Mouse (Mus musculus): ENCODE data around the gene Lrp4.
A peak's percentile ranks its signal among the peaks of the same experiment; 100 is the strongest.
"Not testable (repeated sequence)": the region's sequence is repeated elsewhere in the genome, so short reads cannot be mapped to it uniquely, and the experiment has no call there.

Lrp4 gene

DNA sequence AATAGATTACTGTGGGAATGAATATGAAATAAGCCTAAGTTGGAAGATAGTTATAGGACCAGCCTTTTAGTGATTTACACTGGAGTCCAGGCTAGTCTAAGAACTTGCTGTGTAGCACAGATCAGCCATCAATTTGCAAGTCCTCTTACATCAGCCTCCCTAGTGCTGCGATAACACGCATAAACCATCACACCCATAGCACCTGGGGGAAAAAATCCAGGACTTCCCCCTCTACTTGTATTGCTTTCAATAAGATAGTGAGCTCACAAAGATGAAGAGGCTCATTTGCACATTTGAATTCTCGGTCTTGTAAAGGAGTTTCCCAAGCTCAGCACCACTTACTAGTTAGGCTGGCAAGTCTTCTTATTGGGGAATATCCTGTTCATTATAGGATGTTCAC is 2.9 kb upstream of the Lrp4 start:
- no peak for DNase-seq

DNA sequence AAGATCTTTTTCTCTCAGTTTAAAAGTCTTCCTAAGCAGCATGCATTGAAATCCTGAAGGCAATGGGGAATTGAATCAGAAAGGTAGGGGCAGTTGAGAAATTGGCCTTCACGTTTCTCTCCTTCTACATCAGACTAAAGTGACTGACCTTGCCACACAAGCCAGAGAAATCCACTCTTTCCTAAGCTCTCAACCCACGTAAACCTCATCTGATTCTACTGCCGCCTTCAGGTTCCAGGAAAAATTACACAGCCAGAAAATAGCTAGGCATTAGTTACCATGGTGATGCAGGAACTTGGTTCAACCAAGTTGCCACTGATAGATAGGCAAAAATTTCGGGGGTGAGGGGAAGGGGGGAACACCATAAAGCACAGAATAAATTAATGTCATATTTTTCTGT is 1.5 kb upstream of the Lrp4 start:
- peak; percentile 79 for DNase-seq

DNA sequence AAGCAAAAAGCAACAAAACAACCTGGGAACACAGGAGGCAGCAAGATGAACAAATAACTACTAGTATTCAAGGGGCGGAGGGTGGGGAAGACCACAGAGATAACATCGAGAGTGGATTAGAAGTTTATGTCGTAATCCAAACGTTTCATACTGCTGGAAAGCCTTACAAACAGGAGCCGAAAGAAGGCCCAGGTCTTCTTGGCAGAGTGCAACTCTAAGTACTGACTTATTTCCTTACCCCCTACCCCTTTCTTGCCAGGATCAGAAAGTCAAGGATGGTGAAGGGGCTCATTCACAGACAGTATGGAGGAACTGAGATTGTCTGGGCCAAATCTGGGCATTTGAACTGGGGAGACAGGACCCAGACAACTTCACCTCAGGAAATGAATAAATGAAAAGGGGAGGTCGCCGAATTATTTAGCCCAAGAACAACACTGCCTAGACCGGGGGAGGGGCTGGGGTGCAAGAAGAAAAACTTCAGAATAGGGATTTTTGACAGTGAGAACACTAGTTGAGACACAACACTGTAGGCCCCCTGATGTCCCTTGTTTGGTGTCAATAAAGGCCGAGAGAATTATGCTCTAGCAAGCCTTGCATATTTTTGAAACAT is 715 bp upstream of the Lrp4 start:
- DNase-seq, result no peak

DNA sequence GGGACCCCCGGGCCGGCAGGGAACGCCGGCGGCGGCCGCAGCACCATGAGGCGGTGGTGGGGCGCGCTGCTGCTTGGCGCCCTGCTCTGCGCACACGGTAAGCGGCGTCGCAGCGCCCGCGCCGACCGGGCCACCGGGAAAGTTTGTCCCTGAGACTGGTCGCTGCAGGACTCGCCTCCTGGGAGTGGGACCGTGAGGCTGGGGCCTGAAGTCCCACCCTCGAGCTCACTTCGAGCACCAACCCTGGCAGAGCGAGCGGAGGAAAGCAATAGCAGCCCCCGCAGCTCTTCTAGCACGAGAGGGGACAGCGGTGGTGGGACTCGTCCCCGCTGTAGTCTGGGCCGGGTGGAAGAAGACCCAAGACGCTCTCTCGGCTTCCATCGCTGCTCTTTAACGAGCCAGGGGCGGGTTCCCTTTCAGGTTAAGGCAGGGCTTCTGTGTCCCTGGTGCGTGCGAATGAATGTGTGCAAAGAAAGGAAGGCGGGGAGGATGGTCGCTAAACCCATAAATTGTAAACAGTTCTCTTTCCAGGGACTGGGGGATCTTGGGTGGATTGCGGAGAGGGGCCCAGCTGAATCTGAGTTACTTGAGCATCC is 443 bp downstream of the Lrp4 start:
- peak; percentile 76 for DNase-seq

DNA sequence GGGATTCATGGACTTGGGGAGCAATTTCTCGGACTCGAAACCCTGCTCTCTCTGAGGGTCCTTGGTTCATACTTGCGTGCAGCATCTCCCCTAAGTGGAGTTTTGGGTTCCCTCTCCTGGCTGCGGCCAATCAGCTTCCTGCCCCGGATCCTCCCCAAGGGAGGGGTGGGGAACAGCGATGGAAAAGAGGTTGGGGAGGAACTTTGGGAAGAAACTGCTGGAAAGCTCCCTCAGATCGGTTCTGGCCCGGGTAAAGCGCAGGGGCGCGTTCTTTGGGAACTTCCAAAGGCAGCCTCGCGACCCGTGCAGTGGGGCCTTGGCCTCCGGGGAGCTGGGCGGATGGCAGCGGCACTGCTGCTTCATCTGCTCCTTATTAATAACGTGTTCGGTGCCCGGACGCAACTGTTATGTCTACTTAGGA is 951 bp downstream of the Lrp4 start:
- peak; percentile 80 for DNase-seq

DNA sequence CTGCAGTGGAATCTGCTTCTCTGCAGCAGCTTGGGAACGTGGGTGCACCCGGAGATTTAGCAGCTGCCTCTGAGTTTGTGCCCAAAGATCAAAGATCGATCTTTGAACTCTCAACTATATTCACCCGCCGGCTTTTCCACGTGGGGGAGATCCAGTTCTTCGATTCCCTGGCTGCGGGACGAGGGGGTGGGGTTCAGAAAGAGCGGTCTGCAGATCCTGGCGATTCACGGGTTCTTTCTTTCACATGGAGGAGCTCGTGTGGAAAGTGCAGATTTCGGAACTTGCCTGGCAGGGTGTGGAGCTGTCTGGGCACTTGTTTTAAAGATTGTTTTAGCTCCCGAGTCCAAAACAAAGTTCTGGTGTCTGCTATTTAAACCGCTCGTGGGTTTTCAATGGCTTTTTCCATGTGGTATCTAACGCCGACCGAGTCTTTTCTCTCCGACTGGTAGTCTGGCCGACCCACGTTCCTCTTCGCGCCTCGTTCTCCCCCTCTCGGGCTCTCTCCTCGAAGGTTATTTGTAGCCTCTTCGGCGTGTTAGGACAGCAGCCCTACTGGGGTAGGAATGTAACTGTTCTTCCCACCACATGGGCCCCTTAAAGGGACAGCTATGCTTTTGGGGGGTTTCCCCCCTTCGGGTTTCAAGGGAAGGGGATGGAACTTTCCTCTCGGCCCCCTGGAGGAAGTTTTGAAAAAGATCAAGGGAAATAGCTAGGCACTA is 1.5 kb downstream of the Lrp4 start:
- peak; percentile 83 for DNase-seq

DNA sequence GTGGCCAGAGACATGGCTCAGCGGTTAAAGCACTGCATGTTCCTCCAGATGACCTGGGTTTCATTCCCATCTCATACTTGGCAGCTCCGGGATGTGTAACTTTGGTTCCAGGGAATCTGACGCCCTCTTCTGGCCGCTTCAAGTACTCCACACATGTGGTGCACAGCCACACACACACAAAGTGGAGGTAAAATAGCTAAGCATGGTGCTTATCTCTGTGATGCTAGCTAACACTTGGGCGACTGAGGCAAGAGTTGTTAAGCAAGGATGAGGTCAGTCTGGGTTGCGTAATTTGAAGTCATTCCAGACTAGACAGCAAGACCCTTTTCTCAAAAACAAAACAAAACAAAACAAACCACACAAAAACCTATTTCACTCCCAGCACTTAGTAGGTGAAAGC is 2.8 kb downstream of the Lrp4 start:
- no peak for DNase-seq

DNA sequence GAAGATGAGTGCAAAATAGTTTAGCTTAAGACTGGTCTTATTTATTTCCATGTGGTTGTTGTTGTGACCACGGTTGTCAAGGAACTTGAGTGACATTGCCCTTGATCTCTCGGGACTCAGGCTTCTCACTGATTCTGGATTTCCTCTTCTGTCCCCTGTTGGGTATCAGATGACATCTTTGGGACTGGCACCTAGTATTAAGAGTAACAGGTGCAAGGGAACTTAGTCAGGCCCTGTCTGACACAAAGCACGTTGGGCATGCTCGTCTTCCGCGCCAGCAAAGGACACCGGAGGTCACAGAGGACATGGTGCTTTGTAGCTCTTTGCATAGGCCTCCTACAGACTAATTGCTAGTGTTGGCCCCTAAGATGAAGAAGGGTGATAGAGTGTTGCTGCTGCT is 3.5 kb downstream of the Lrp4 start:
- DNase-seq, result no peak

DNA sequence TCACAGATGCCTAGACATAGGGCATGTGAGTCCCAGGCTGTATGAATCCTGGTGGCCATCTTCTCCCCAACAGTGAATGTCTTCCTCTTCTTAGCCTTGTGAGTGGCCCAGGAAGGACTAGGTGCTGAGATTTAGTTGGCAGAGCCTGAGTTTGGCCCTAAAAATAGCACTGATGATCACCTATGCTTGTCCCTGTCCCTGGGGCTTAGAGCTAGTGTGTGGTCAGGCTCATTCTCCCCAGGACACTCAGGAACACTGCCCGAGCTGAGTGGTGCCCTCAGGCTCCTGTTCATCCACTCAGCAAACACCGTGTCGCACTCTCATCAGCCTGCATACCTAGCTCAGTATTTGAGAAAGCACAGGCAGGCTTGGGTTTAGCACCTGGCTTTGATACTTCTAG is 4.0 kb downstream of the Lrp4 start:
- DNase-seq, result no peak

DNA sequence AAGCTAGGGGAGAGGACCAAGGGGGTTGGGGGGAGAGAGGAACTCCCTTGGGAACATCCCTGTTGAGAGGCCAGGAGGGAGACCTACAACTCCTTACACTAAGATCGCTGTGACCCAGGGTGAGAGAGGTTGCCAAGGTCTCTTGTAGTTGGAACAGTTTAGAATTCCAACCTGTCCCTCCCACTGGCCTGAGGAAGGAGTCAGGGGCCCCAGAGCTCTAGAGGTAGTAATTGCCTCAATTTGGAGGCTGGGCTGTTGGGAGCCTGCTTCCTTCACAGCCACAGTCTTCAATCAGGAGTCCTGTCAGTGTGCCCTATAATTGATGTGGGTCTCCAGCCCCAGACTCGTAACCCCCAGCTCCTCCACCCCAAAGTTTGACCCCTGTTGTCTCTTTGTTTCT is 4.9 kb downstream of the Lrp4 start:
- DNase-seq, result peak; percentile 59

DNA sequence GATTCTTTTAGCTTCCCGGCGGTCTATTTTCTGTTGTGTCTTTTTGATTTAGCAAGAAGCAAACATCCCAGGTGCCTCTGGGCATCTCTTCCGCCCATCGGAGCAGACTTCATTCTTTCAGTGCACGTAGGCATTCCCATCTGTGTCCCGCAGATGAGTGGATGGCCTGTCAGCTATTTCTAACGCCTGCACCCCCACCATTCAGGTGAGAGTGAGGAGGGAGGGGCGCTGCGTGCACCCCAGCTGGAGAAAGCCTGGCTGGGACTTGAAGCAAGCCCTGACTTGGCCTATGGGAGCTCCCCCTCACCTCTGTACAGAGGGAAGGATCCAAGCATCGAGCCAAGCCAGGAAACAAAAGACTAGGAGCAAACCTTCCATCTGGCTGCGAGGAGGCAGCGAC is 5.4 kb downstream of the Lrp4 start:
- DNase-seq, result peak; percentile 50

DNA sequence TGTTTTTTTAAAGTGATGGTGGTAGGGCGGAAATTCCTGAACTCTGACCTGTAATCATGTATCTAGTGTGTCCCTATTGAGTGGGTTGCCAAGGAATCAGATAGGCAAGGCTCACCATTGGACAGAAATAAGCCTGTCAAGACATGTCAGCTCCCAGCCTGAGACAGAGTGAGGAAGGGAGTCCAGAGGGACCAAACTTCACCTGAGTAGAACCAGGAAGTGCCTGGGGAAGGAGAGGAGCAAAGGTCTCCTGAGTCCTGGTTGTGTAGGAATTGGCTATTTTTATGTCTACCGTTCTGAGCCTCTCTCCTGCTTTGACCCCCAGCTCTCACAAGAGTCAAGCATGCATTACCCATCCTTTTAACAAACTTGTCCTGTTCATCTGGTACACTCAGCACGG is 8.6 kb downstream of the Lrp4 start:
- no peak for DNase-seq

DNA sequence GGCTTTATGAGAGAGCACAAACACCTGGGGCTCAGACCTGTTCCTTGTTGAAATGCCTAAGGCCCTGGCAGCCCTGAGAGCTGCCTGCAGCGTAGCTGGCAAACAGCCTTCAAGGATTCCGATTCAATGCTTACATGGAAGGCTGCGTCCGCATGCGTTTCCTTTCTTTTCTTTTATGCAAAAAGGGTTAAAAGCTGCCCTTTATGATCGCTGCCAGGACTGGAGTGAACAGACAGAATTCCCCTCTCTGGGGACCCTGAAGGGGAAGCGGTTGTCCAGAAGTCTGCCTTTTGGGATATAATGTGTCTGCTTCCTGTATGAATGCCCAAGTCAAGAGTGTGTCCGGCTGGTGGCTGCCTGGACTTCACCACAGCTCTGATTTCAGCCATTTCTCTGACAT is 10.3 kb downstream of the Lrp4 start:
- DNase-seq, result no peak

DNA sequence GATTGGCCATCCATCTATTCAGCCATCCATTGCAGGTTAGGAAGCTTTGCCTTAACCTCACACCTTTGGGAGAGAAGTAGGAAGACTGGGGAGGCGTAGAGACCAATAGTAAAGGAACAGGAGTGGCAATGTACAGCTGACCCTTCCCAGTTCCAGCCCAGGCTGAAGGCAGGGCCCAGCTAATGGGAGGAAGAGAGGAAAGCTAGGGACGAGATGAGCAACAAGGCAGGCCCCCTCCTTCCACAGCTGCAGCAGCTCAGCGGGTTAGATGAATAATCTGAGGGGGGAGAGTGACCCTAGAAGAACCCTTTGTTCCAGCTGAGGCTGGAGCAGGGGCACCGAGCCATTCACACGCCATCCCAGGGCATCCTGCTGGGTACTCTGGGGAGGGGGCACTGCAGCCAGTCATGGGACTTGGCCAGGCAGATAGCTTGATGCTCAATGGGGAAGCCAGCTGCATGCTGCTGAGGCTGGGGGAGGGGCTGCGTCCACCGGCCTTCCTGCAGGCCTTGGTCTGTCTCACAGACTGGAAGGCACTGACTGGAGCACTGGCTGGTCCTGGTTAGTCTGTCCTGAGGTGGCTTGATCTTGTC is 12.8 kb downstream of the Lrp4 start:
- DNase-seq, result peak; percentile 58

DNA sequence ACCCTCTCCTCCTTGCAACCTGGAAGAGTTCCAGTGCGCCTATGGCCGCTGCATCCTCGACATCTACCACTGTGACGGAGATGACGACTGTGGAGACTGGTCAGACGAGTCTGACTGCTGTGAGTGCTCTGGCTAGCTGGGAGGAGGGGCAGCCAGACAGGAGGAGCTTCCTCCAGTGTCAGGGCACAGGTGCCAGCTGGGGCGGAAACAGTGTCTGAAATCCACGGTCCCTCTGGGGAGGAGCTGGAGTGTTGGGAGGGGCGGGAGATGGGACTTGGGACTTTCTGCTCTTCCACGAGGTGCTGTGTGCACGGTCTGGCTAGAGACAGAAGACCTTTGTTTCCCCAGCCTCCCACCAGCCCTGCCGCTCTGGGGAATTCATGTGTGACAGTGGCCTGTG is 17.0 kb downstream of the Lrp4 start:
- DNase-seq, result no peak

DNA sequence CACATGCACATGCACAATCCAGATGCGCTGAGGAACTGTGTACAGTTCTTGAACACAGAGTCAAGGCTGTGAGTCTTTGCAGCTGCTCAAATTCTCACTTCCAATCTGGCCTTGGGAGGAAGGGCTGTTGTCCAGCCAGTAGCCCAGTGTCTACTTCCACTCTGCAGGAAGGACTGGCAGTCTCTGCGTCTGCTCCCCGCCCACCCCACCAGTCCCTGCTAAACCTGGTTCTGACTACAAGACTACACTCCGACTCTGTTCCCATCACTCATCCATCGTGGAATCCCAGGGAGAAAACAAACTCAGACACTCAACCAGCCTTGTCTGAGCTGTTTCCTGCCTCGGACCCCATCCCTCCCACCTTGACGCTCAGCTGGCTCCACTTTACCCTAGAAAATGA is 18.5 kb downstream of the Lrp4 start:
- DNase-seq, result no peak

DNA sequence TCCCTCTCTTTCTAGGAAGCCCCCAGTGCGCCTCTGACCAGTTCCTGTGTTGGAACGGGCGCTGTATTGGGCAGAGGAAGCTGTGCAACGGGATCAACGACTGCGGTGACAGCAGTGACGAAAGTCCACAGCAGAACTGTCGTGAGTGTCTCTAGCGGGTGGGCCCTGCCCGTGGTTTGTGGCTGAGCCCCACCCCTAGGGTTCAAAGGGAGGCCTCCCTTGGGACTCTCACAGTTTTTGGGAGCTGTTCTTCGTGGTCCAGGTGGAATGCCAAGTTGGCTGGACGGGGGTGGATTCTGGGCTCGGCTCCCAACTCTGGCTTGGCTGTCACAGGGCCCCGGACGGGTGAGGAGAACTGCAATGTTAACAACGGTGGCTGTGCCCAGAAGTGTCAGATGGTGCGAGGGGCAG is 18.9 kb downstream of the Lrp4 start:
- no peak for DNase-seq

DNA sequence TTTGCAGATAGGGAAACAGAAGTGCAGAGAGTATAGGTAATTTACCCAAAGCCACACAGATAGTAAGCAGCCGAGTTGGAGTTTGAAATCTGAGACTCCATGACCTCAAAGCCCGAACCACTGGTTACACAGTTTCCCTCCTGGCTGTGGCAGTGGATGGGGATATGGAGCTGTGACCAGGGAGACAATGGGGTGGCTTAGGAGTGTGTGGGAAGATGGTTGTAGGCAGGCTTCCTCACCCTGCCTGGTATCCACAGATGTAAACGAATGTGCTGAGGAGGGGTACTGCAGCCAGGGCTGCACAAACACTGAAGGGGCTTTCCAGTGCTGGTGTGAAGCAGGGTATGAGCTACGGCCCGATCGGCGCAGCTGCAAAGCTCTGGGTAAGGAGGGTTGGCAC is 19.5 kb downstream of the Lrp4 start:
- DNase-seq, result no peak

DNA sequence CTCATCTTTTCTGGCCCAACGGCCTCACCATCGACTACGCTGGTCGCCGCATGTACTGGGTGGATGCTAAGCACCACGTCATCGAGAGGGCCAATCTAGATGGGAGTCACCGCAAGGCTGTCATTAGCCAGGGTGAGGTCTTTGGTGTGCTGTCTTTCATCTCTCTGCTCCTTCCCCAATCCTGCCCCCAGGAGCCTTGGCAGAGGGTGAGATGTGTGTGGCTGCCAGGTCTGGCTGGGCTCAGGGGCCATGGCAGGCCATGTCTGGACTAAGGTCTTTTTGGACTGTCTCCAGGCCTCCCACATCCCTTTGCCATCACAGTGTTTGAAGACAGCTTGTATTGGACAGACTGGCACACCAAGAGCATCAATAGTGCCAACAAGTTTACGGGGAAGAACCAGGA is 23.1 kb downstream of the Lrp4 start:
- no peak for DNase-seq

DNA sequence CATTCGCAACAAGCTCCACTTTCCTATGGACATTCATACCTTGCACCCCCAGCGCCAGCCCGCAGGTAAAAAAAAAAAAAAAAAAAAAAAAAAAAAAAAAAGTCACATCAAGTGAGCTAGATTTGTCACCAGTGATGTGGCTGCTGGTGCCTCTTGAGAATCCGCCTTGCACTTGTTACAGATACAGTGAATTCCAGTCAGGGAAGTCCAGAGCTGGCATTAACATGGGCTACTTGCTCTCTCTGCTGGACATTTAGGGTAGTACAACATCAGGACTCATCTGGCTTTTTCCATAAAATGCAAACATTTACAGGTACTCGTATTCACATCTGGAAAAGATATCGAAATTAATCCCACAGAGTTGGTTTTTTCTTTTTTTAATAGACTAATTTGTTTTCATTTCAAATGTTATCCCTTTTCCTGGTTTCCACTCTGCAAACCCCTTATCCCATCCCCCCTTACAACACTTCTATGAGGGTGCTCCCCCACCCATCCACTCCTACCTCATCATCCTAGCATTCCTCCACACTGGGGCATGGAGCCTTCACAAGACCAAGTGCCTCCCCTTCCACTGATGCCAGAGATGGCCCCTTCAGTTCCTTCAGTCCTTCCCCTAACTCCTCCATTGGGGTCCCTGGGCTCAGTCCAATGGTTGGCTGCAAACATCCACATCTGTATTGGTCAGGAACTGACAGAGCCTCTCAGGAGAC is 23.6 kb downstream of the Lrp4 start:
- peak; percentile 83 for DNase-seq

DNA sequence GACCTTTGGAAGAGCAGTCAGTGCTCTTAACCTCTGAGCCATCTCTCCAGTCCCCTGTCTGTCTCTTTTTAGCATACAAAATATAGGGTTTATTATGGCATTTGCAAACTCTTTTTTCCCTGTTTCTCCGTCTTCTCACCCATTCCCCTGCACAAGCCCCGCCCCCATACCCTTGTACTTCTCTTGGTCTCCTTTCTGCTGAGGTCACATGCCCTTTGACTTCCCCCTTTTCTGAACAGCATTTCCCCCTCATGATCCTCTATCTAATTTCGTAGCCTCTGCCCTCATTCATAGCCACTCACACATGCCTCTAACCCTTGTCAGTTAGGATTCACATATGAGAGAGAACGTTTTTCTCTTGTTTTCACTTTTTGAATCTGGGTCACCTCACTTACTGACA is 27.4 kb downstream of the Lrp4 start:
- no peak for DNase-seq

DNA sequence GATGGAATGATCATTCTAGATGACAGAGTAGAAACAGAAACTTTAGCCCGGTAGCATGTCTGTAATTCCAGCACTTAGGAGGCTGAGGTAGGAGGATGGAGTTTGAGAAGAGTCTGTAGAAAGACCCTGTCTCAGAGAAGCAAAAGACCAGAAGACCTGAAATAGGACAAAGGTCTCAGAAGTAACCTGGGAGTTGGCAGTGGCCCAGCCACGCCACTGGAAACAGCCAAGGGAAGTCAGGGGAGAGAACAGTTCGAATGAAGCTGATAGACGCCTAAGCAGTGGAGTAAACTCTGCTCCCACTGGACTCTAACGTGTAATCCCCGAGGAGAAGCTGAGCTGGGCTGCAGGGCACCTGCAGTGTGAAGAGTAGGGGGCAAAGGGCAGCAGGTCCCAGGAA is 27.9 kb downstream of the Lrp4 start:
- DNase-seq, result no peak

DNA sequence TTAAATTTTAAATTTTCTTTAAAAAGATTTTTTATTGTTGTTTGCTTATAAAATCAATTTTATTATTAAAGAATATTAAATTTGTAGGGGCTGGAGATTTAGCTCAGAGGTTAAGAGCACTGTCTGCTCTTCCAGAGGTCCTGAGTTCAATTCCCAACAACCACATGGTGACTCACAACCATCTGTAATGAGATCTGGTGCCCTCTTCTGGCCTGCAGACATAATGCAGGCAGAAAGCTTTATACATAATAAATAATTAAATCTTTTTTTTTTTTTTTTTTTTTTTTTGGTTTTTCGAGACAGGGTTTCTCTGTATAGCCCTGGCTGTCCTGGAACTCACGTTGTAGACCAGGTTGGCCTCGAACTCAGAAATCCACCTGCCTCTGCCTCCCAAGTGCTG is 30.0 kb downstream of the Lrp4 start:
- not testable (repeated sequence) for DNase-seq
